Mouse (Mus musculus) monocyte, adult 5-6 weeks (primary cell): Measurements from ENCODE around the gene Kptn. TPM values are rescaled to one million over a fixed set of nuclear protein-coding genes. Genes with fewer than 3 reads are reported as not detected.

ENCODE experiments used
- ATAC-seq: fragments of 153-309, 156-312 bp; replicated peaks from 2 replicates; pipeline ENCODE4 v1.8.0; 2017; ENCODE audit warnings: mild to moderate bottlenecking; ENCODE audit not compliant: low TSS enrichment, insufficient number of reproducible peaks, severe bottlenecking, poor library complexity, low FRiP score
- total RNA-seq: library from RNA; stranded (forward); fragments of 200-1000, 200-491, 200-594 nt; gene quantifications from 3 replicates; pipeline ENCODE4 v1.2.3, GENCODE M21; 2017

The Kptn gene
- total RNA-seq, 1 experiment from 2014 or later = 15.9 TPM

GRCm38 (mm10) chr7:16150191-16151145, 30.8 kb downstream of the Kptn start:
- no peak for ATAC-seq

DNA sequence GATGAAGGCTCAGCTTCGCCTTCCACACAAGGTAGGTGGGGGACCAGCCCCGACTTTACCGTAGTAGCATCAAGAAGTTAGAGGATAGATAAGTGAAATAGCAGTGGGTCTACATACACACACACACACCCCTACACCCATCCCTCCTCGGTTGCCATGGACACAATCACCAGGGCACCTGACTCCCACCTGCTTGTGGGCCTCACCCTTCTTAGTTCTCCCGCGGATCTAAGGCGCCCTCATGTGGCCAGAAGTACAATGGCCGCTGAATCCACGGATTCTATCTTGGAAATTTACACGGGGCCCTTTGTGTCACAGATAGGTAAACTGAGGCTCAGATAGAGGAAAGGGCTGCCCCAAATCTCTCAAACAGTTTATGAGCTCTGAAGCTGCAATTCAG, 33.8 kb downstream of the Kptn start:
- peak; percentile 41; the same call in 1 of the 2 replicates for ATAC-seq

DNA sequence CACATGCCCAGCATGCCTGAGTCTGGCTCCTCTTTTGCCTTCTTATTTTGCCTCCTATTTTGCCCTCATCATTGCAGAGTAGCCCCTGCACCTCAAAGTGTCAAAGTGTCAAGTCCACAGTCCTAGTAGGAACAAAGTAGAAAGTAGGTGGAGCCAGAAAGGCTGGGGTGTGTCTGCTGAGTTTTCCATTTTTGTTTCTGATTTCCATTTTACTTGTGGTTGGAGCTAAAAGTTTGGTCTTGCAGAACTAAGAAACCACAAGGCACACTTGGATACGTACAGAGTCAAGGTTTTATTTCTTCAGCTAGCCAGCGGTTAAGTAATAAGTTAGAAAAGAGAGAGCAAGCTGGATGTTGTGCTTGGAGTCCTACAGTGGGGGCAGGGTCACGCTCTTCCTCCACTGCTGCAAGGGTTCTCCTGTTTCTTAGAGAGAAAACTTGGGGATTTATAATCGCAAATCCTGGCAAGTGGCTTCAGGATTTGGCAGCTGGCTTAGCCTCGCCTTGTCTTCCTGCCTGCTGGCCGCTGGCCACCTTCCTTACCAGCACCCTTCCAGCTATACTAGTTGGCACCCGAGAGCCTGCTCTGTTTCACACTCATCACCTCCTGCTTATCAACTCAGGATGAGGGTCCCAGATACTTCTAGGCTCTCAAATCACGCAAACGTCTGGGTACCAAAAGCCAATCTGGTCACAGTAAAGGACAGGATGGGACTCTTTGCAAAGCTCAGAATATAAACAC, 35.6 kb downstream of the Kptn start:
- no peak for ATAC-seq

DNA sequence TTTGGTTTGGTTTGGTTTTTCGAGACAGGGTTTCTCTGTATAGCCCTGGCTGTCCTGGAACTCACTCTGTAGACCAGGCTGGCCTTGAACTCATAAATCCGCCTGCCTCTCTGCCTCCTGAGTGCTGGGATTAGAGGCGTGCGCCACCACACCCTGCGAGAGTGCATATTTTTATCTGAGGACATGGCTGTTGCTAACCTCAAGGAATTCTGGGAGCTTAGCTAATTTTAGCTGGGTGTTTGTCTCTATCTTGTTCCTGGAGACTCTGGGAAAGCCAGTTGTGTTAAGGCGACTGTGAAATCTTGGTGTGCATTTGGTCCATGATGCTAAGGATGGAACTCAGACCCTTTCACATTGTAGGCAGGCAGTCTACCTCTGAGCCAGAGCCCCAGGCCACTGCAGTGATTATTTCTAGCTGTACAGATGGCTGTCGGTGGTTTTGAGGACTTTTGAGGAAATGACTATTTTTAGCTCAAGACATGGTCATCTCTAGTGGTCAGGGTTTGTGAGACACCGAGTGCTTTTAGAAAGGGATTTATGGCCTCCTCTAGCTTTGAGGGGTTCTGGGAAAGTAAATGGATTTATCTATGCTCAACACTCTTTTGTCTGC, 36.5 kb downstream of the Kptn start:
- ATAC-seq = no peak

DNA sequence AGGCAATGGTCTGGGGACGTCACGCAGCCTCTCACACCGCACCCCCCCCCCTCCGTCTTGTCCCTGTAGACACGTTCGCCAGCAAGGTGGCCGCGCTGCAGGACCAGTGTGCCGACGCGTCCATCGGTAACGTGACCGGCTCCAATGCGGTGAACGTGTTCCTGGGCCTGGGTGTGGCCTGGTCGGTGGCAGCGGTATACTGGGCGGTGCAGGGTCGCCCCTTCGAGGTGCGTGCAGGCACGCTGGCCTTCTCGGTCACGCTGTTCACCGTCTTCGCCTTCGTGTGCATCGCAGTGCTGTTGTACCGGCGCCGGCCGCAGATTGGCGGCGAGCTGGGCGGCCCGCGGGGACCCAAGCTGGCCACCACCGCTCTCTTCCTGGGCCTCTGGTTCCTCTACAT, 39.0 kb downstream of the Kptn start:
- no peak for ATAC-seq

- ATAC-seq = peak; percentile 51; the same call in 1 of the 2 replicates
These were observed 41.0 kb downstream of the Kptn start for GRCm38 (mm10) chr7:16160702-16161101.

DNA sequence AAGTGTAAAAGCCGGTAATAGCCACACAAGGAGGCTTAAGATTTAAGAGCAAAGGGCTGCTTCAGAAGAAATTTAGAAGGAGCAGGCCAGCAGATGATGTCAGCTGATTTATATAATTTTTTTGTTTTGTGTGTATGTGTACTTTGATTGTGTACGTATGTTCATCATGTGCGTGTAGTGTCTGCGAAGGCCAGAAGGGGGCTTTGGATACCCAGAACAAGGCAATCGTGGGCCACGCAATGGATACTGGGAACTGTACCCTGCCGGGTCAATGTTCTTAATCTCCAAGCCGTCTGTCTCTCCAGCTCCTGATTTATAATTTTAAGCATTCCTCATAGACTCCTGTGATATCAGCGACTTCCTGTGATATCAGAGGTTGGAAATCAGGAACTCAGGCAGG, 41.6 kb downstream of the Kptn start:
- no peak for ATAC-seq

GRCm38 (mm10) chr7:16162036-16162435, 42.3 kb downstream of the Kptn start:
- ATAC-seq = no peak

DNA sequence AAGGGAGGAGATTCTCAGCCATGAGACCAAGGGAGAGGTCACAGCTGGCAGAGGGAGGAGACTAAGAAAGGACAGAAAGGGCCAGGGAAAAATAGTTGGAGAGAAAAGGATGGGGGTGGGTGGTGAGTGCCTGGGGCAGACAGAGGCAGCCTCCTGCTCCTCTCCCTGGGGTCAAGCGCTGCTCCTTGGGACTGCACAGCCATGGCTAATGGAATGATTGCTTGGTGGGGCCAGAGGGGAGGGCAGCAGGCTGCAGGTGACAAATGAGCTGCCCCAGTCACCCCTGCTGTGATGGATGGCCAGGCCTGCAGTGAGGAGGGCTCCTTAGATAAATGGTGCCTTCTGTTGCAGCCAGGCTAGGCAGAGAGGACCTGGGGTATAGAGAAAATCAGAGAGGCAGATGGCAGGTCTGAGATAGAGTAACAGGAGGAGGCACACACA, 52.5 kb downstream of the Kptn start:
- no peak for ATAC-seq

- ATAC-seq = no peak
These were observed 53.0 kb downstream of the Kptn start for GRCm38 (mm10) chr7:16172586-16173140.

GRCm38 (mm10) chr7:16173146-16173545, 53.5 kb downstream of the Kptn start:
- 0 out of 2 replicates have a peak, but pooled peaks have one; percentile 14 for ATAC-seq

- ATAC-seq = no peak
These were observed 55.2 kb downstream of the Kptn start, which contains the start of gene Meis3 for GRCm38 (mm10) chr7:16174597-16175541. Meis3 (plus strand) TSS chr7:16175090.

- ATAC-seq = no peak
These were observed 55.8 kb downstream of the Kptn start for GRCm38 (mm10) chr7:16175542-16175931.

Other genes with a start within 250 kb of the Kptn start
- not detected in 3 replicates for gene Crx, start 239.9 kb upstream of the Kptn start, total RNA-seq
- not detected in 3 replicates for gene Crxos, start 237.3 kb upstream of the Kptn start, total RNA-seq
- 42.8 to 94.2 TPM (median 48.6 TPM) in 3 replicates for gene Selenow, start 197.5 kb upstream of the Kptn start, total RNA-seq
- gene Nop53, start 173.8 kb upstream of the Kptn start, total RNA-seq = 208 to 319 TPM (median 268 TPM) in 3 replicates
- gene Ehd2, start 152.3 kb upstream of the Kptn start, total RNA-seq = 0.49 TPM in 1 of 3 replicates, not detected in the others
- 2.2 to 10.0 TPM (median 2.6 TPM) in 3 replicates for gene Bicra, start 72.0 kb upstream of the Kptn start, total RNA-seq
- 0.11 to 0.29 TPM in 2 of 3 replicates, not detected in the other for gene Zfp541, start 58.1 kb upstream of the Kptn start, total RNA-seq
- 46.6 to 76.8 TPM (median 71.5 TPM) in 3 replicates for gene Napa, start 21.4 kb upstream of the Kptn start, total RNA-seq
- gene Slc8a2, start 9.9 kb downstream of the Kptn start, total RNA-seq = not detected in 3 replicates
- 3.0 to 15.5 TPM (median 6.4 TPM) in 3 replicates for gene Meis3, start 55.2 kb downstream of the Kptn start, total RNA-seq
- gene Dhx34, start 102.1 kb downstream of the Kptn start, total RNA-seq = 7.7 to 12.4 TPM (median 10.4 TPM) in 3 replicates
- gene C5ar2, start 124.3 kb downstream of the Kptn start, total RNA-seq = 2.9 to 8.0 TPM (median 7.0 TPM) in 3 replicates
- gene C5ar1, start 139.6 kb downstream of the Kptn start, total RNA-seq = 11.2 to 17.0 TPM (median 13.7 TPM) in 3 replicates
- 9.4 to 16.4 TPM (median 12.3 TPM) in 3 replicates for gene Inafm1, start 153.7 kb downstream of the Kptn start, total RNA-seq
- 231 to 284 TPM (median 256 TPM) in 3 replicates for gene Ccdc9, start 166.9 kb downstream of the Kptn start, total RNA-seq
- gene Bbc3, start 188.5 kb downstream of the Kptn start, total RNA-seq = 26.4 to 30.9 TPM (median 30.1 TPM) in 3 replicates